Mouse (Mus musculus) stomach, embryonic 14.5 days (tissue): ENCODE data around the gene Exosc7. TPM values are rescaled to one million over a fixed set of nuclear protein-coding genes. Genes with fewer than 3 reads are reported as not detected.

Source experiments
- ATAC-seq: fragments of 200-750 bp; cut with Nextera tagmentation; 2 replicates; pipeline ENCODE4 v1.8.0; 2017; ENCODE audit warnings: low read depth, moderate TSS enrichment; ENCODE audit not compliant: insufficient number of reproducible peaks, insufficient read depth, low FRiP score
- H3K27ac ChIP-seq: fragments of 300-500 bp; sonication (generic); 2 replicates; pipeline ENCODE4 v1.5.1; 2014; ENCODE audit warnings: mild to moderate bottlenecking, low read length, moderate library complexity, mixed read lengths
- H3K27me3 ChIP-seq: fragments of 300-500 bp; sonication (generic); 2 replicates; pipeline ENCODE4 v1.6.1; 2014; ENCODE audit warnings: low read length, control low read depth, mixed read lengths; ENCODE audit not compliant: control insufficient read depth, insufficient read depth
- H3K36me3 ChIP-seq: fragments of 300-500 bp; sonication (generic); 2 replicates; pipeline ENCODE4 v1.6.1; 2014; ENCODE audit warnings: mild to moderate bottlenecking, control low read depth, low read length, moderate library complexity, mixed read lengths; ENCODE audit not compliant: control insufficient read depth, insufficient read depth
- H3K4me1 ChIP-seq: fragments of 300-500 bp; sonication (generic); 2 replicates; pipeline ENCODE4 v1.6.1; 2014; ENCODE audit warnings: low read length, control low read depth, mixed read lengths; ENCODE audit not compliant: control insufficient read depth, insufficient read depth
- H3K4me2 ChIP-seq: fragments of 300-500 bp; sonication (generic); replicated peaks from 2 replicates; pipeline ENCODE4 v1.6.1; 2014; ENCODE audit warnings: low read depth, low read length, control low read depth
- H3K4me3 ChIP-seq: fragments of 300-500 bp; sonication (generic); 2 replicates; pipeline ENCODE4 v1.5.1; 2014; ENCODE audit warnings: low read depth, low read length, control low read depth
- H3K9ac ChIP-seq: fragments of 300-500 bp; sonication (generic); replicated peaks from 2 replicates; pipeline ENCODE4 v1.6.1; 2014; ENCODE audit warnings: low read depth, mild to moderate bottlenecking, control low read depth, low read length, moderate library complexity, mixed read lengths
- H3K9me3 ChIP-seq: fragments of 300-500 bp; sonication (generic); 2 replicates; pipeline ENCODE4 v1.6.1; 2016; ENCODE audit warnings: low read depth, low read length, control low read depth; ENCODE audit not compliant: control insufficient read depth
- WGBS: fragments of 180-500 bp; shearing (Covaris S2); extraction: QIAGEN DNeasy Blood & Tissue Kit; methylation state at CpG from one replicate; pipeline ENCODE4 v1.1.7; 2014; 5-methylcytosine and 5-hydroxymethylcytosine counted together
- polyA plus RNA-seq: library from polyadenylated mRNA; unstranded; fragments of >200 nt; fragmentation: Nextera tagmentation; extraction: Ambion mirVana; gene quantifications from 2 replicates; pipeline ENCODE4 v1.2.1, GENCODE M21; 2014

The Exosc7 gene
- polyA plus RNA-seq, 1 experiment from 2014 or later: 133 TPM

- no peak overlapping the region for H3K4me3 ChIP-seq
- no peak overlapping the region for H3K4me2 ChIP-seq
- ATAC-seq: no peak
- 71% methylated on average over 8 of the region's 8 CpGs for WGBS
- no peaks in the 10 kb centered on the region for H3K4me1 ChIP-seq
- H3K9ac ChIP-seq: no peak overlapping the region
- H3K27me3 ChIP-seq: no peaks in the 10 kb centered on the region
- H3K9me3 ChIP-seq: no peaks in the 10 kb centered on the region
- H3K36me3 ChIP-seq: no peaks in the 10 kb centered on the region; the same call in 1 of the 2 replicates
- no peak overlapping the region for H3K27ac ChIP-seq
Measured at GRCm38 (mm10) chr9:123183226-123183625, 70.2 kb downstream of the Exosc7 start.

GRCm38 (mm10) chr9:123185546-123185945 is 72.5 kb downstream of the Exosc7 start:
- Histone ChIP-seq H3K27ac (no peak overlapping the region), H3K36me3 (no peaks in the 10 kb centered on the region), H3K4me3 (no peak overlapping the region), H3K9me3 (no peaks in the 10 kb centered on the region), H3K9ac (no peak overlapping the region), H3K4me2 (no peak overlapping the region), H3K4me1 (no peaks in the 10 kb centered on the region), H3K27me3 (no peaks in the 10 kb centered on the region)
- no peak for ATAC-seq
- 51% methylated on average over 2 of the region's 2 CpGs for WGBS

Other genes with a start within 250 kb of the Exosc7 start
- gene Zfp445, start 247.2 kb upstream of the Exosc7 start, polyA plus RNA-seq: 68.3 and 69.6 TPM in 2 replicates
- gene Zkscan7, start 227.5 kb upstream of the Exosc7 start, polyA plus RNA-seq: 2.7 and 3.7 TPM in 2 replicates
- 17.8 and 21.1 TPM in 2 replicates for gene Zfp105, start 190.1 kb upstream of the Exosc7 start, polyA plus RNA-seq
- 34.1 and 39.0 TPM in 2 replicates for gene 1110059G10Rik, start 162.2 kb upstream of the Exosc7 start, polyA plus RNA-seq
- 63.6 and 75.7 TPM in 2 replicates for gene Kif15, start 162.2 kb upstream of the Exosc7 start, polyA plus RNA-seq
- gene Tmem42, start 91.9 kb upstream of the Exosc7 start, polyA plus RNA-seq: 24.8 and 24.9 TPM in 2 replicates
- 0.87 TPM in 1 of 2 replicates, not detected in the other for gene Tgm4, start 78.5 kb upstream of the Exosc7 start, polyA plus RNA-seq
- gene Zdhhc3, start within 50 bp of the Exosc7 start, polyA plus RNA-seq: 55.9 and 57.3 TPM in 2 replicates
- gene Clec3b, start 37.7 kb downstream of the Exosc7 start, polyA plus RNA-seq: 0.26 TPM in 1 of 2 replicates, not detected in the other
- 15.1 and 15.8 TPM in 2 replicates for gene Cdcp1, start 102.8 kb downstream of the Exosc7 start, polyA plus RNA-seq
- 9.7 and 10.6 TPM in 2 replicates for gene Tmem158, start 147.5 kb downstream of the Exosc7 start, polyA plus RNA-seq